Mouse (Mus musculus): ENCODE data around the gene Ppm1f.

- no peak for TF ChIP-seq EP300 (IDR thresholded peaks at IDR 0.05)
- TF ChIP-seq CTCF (IDR thresholded peaks at IDR 0.05): no peak
These were observed 34.1 kb downstream of the Ppm1f start for GRCm38 (mm10) chr16:16930326-16930725.
